Mouse (Mus musculus): Measurements from ENCODE around the gene Anks1b. TPM values are rescaled to one million over a fixed set of nuclear protein-coding genes. Genes with fewer than 3 reads are reported as not detected.

Gene Anks1b
- total RNA-seq, 2 experiments from 2014 or later, result 462 to 539 TPM

DNA sequence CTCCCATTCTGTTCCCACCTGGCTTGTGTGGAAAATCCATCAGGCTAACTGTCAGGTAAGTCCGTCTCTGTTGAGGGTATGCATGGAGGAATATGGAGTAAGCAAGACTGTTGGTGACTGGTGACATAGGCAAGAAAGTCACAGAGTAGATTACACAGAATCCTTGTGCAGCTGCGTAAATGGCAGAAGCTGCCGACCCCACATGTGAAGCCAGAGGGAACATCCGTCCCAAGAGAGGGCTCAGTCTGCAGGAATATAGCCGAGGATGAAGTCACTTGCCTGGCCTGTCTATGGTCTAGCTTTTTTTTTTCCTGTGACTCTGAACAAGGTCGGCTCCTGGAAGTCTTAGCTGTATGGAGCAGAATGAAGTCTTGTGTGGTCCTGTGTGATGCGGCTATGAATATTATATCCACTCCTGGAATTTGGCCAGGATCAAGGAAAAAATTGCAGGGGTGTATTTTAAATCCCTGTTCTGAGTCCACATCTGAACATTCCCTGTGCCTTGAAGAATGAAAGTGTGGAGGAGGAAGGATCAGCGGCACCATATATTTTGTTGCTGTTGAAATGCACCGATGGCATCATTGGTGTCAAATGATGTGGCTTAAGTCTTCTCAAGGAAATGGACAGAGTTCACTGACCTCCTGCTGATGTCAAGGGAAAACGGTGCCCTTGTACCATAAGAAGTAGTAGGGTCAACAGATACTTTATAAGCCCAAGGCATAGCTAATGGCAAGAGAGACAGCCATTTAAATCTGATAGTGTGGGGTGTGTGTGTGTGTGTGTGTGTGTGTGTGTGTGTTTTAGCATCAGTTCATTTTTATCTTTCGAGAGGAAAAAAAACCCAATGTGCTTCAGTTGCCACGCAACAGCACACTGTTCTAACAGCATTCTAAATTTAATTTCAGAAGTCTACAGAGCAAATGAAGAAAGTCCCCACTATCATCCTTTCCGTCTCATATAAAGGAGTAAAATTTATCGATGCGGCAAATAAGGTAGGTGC, 1067.5 kb downstream of the Anks1b start:
- no peak for DNase-seq (ENCODE audit: low spot score in 2 of 2)

GRCm38 (mm10) chr10:90942001-90942700, 1068.8 kb downstream of the Anks1b start:
- no peak for DNase-seq (ENCODE audit: low spot score in 2 of 2)

GRCm38 (mm10) chr10:90947043-90947442, 1073.7 kb downstream of the Anks1b start:
- DNase-seq (ENCODE audit: low spot score in 2 of 2), result no peak

DNA sequence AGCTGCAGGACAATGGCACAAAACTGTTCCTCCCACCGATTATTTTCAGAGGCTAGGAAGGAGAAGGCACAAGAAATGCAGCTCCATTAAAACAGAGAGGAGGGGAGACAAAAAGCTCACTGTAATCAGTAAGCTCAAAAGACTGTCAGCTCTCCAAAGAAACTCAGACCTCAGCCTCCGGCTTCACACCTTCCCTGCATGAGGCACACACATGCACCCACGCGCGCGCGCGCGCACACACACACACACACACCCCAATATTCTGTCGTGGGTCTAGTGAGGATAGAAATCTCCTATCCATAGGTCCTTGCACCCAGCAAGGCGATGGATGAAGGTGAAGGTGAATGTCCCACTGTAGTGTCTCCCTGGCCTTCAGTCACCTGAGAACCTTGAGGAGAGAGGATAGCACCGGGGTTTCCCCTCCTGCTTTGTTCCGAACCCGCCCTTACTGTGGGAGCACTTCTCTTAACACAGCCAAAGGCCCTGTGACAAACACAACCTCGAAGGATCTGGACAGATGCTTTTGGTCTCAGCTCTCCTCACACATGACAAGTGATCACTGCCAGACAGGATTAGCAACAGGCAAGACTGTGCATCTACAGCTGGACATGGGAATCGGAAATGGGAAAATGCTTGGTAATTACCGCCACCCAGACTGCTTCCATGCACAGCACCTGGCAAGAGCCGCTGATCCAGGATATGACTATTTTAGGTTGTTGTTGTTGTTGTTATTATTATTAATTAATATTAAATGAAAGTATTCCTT, 1074.5 kb downstream of the Anks1b start:
- DNase-seq (ENCODE audit: low spot score in 2 of 2), result no peak

- no peak for DNase-seq (ENCODE audit: low spot score in 2 of 2)
These were observed 1079.9 kb downstream of the Anks1b start for GRCm38 (mm10) chr10:90953103-90953709.

DNA sequence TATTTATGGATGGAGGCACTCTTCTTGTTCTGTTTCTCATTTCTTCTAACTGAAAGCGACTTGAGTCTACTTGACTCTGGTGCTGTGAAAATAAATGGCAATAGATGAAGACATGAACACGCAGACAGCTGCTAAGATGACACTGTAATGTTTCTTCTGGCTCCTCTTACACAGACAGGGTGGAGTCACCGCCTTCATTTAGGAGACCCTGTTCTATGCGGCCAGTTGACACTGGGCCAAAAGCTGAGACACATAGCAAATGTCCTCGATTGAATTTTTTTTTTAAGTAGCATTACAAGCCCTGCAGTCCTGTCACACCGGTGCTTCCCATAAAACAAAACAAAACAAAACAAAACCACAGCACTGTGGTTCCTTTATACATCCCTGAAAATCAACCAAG, 1080.5 kb downstream of the Anks1b start:
- DNase-seq (ENCODE audit: low spot score in 2 of 2), result no peak

- no peak for DNase-seq (ENCODE audit: low spot score in 2 of 2)
These were observed 1087.1 kb downstream of the Anks1b start for GRCm38 (mm10) chr10:90960374-90960773.

DNA sequence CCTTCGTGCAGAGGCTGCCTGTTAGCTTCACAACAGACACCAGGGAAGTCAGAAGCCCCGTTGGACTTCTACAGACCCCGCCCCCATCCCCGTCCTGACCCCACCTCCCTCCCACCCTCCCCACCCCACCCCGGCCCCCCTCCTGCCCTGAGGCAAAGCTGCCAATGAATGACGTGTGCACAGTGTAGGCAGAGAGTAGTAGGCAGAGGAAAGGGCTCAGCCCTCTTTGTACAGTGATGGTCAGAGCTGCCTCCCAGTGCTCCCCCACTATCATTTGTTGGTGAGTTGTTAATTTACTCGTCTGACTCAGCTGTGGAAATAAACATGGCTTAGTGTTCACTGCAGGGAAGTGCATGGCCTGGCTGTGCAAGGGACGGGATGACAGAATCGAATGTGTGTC, 1091.2 kb downstream of the Anks1b start:
- DNase-seq (ENCODE audit: low spot score in 2 of 2), result no peak

GRCm38 (mm10) chr10:90965671-90966315, 1092.5 kb downstream of the Anks1b start:
- DNase-seq (ENCODE audit: low spot score in 2 of 2), result no peak

DNA sequence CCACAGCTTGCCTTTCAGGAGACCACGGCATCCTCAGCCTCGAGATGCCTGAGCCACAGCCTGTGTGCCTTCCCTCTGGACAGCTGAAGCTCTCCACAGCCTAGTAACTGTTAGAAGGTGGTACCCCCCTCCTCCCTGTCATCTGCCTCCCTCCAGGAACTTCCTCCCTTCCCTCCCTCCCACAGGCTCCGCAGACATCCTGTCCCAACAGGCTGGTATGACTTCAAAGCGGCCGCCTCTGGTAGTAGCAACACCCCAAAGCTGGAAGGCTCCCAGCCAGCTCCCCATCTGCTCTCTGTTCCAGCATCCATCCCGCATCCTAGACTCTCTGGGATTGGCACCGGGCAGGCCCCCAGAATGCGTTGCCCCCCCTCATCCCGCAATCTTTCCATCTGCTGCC, 1093.5 kb downstream of the Anks1b start:
- DNase-seq (ENCODE audit: low spot score in 2 of 2), result peak; percentile 65 to 85

DNA sequence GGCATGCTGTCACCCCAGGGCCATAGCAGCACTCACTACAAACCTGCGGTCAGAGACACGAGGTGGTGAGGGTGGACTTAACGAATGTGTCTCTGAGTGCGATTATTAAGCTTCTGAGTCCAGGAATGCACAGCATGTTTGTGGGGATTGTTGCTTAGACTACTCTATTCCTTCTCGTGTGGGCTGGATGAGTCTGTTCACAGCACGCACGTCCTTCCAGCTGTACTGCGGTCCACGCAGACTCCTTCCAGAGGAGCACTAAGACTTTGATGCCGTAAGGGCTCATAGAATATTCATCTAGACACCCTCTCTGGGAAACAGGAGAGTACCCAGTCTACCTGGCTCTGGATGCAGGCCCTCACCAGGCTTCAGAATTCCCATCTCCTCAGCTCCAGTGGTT, 1094.9 kb downstream of the Anks1b start:
- DNase-seq (ENCODE audit: low spot score in 2 of 2), result no peak

GRCm38 (mm10) chr10:90969355-90970174, 1096.3 kb downstream of the Anks1b start:
- DNase-seq (ENCODE audit: low spot score in 2 of 2), result no peak

- DNase-seq (ENCODE audit: low spot score in 2 of 2), result no peak
These were observed 1097.3 kb downstream of the Anks1b start for GRCm38 (mm10) chr10:90970560-90970959.

GRCm38 (mm10) chr10:90974084-90974483, 1100.8 kb downstream of the Anks1b start:
- no peak for DNase-seq (ENCODE audit: low spot score in 2 of 2)

DNA sequence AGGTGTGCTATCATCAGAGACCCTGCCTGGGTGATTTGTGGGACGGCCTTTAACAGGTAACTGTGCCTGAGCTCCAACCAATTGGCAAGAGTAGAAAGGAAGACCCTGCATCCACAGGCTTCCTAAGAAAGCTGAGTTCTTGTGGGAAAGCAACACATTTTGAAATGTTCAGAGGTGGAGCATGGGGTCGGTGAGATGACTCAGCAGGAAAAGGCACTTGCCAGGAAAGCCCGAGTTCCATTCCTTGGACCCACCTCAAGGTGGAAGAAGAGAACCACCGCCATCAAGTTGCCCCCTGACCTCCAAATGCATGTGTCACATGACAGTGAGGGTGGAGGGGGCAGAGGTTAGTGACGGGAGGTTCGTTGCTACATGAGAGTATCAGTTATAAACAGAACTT, 1101.2 kb downstream of the Anks1b start:
- DNase-seq (ENCODE audit: low spot score in 2 of 2), result no peak

DNA sequence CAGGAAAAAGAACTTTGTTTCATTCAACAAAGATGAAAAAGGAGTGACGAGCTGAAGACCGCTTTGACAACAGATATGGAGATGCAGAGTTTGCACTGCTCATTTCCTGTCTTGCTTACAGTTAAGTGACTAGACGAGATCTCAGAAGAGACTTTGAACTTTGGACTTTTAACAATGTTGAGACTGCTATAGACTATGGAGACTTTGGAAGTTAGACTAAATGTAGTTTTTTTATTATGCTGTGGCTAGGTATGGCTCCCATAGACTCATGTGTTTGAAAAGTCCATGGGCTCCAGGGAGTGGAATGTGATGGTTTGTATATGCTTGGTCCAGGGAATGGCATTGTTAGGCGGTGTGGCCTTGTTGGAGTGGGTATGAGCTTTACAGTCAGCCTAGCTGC, 1108.5 kb downstream of the Anks1b start:
- no peak for DNase-seq (ENCODE audit: low spot score in 2 of 2)

- DNase-seq (ENCODE audit: low spot score in 2 of 2), result no peak
These were observed 1109.7 kb downstream of the Anks1b start for GRCm38 (mm10) chr10:90983046-90983445.

GRCm38 (mm10) chr10:90990340-90990739, 1117.0 kb downstream of the Anks1b start:
- no peak for DNase-seq (ENCODE audit: low spot score in 2 of 2)

- DNase-seq (ENCODE audit: low spot score in 2 of 2), result no peak
These were observed 1118.9 kb downstream of the Anks1b start for GRCm38 (mm10) chr10:90992237-90992636.

DNA sequence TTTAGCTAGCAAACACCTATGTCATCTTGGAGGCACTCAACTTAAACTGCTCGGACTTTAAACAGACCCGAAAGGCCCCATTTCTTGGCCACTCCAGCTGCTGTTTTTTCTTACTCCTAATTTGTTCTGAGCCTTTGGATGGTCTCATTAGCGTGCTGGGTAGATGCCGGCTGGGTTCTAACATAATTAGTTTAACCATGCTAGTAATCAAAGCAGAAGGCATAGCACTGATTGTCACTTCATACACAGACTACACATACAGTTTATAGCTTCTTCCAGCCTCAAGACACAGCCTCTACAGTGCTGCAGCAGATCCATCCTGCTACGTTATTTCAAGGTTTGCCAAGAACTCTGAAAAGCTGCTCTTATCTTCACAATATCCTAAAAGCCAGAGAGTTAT, 1120.6 kb downstream of the Anks1b start:
- no peak for DNase-seq (ENCODE audit: low spot score in 2 of 2)
